Mouse (Mus musculus): ENCODE data around the gene Riox1.
"Not testable (repeated sequence)": the region's sequence is repeated elsewhere in the genome, so short reads cannot be mapped to it uniquely, and the experiment has no call there.

The Riox1 gene

GRCm38 (mm10) chr12:83949776-83950492, 474 bp upstream of the Riox1 start:
- no peak for DNase-seq (ENCODE audit: low read depth, low spot score)

DNA sequence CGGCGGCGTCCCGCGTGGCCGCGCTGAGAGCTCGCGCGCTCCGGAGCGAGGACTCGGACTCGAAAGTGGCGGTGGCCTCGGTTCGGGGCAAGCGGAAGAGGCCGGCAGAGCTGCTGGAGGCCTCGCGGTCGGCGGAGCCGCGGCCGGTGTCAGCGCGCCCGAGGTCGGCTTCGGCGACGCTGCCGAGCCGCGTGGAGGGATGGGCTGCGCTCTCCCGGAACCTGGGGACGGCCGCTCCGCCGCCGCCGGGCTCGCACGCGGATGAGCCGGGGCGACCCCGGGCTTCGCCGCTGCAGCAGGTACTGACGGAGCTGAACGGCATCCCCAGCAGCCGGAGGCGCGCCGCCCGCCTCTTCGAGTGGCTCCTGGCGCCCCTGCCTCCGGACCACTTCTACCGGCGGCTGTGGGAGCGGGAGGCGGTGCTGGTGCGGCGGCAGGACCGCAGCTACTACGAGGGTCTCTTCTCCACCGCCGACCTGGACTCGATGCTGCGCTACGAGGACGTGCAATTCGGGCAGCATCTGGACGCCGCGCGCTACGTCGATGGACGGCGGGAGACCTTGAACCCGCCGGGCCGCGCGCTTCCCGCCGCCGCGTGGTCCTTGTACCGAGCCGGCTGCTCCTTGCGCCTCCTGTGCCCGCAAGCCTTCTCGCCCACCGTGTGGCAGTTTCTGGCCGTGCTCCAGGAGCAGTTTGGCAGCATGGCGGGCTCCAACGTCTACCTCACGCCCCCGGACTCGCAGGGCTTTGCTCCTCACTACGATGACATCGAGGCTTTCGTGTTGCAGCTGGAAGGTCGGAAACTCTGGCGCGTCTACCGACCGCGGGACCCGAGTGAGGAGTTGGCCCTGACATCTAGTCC, 663 bp downstream of the Riox1 start:
- DNase-seq (ENCODE audit: low read depth, low spot score) = peak; percentile 63

DNA sequence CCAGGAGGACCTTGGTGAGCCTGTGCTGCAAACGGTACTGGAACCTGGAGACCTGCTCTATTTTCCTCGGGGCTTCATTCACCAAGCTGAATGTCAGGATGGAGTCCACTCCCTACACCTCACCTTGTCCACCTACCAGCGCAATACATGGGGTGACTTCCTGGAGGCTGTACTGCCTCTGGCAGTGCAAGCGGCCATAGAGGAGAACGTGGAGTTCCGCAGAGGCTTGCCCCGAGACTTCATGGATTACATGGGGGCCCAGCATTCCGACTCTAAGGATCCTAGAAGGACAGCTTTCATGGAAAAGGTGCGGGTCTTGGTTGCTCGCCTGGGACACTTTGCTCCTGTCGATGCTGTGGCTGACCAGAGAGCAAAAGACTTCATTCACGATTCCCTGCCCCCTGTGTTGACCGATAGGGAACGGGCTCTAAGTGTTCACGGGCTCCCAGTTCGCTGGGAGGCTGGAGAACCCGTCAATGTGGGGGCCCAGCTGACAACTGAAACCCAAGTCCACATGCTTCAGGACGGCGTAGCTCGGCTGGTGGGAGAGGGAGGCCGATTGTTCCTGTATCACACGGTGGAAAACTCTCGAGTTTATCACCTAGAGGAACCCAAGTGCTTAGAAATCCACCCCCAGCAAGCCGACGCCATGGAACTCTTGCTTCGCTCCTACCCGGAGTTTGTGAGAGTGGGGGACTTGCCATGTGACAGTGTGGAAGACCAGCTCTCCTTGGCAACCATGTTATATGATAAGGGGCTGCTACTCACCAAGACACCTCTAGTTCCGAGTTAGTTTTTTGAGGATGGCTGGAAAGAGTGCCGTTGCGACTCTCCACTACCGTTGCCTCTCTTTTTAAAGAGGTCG, 1.5 kb downstream of the Riox1 start:
- DNase-seq (ENCODE audit: low read depth, low spot score) = no peak

GRCm38 (mm10) chr12:83958278-83958677, 7.9 kb downstream of the Riox1 start:
- DNase-seq (ENCODE audit: low read depth, low spot score) = no peak

DNA sequence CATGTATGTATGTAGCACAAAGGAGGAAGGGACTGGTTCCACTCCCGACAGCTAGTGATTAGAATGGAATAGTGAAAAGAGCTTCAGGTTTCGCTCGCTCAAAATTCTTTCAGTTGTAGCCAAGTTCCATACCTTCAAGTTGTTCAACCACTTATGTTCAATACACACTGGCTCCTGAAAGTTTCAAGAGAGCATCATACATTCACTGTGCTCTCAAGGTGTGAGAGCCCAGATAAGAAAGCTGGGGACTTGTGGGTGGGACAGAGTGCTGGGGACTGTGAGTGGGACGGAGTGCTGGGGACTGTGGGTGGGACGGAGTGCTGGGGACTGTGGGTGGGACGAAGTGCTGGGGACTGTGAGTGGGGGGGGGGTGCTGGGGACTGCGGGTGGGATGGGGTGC, 14.8 kb downstream of the Riox1 start:
- DNase-seq (ENCODE audit: low read depth, low spot score) = no peak

DNA sequence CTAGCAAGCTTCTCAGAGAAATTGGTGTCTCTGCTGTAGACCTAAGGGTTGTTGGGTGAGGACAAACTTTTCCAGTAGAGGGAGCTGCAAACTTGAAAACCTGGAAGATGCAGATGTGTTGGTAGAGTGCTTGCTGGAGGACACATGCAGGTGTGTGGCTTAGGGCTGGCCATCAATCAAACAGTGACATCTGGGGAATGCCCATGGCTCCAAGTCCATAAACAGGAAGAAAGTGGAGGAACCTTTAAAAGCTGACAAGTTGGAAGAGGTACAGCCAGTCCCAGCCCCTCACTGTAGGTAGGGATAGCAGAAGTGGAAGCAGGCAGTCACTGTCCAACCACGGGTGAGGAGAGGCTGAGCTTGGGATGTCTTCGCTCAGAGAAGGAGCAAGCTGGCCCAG, 21.7 kb downstream of the Riox1 start:
- DNase-seq (ENCODE audit: low read depth, low spot score) = peak; percentile 80

DNA sequence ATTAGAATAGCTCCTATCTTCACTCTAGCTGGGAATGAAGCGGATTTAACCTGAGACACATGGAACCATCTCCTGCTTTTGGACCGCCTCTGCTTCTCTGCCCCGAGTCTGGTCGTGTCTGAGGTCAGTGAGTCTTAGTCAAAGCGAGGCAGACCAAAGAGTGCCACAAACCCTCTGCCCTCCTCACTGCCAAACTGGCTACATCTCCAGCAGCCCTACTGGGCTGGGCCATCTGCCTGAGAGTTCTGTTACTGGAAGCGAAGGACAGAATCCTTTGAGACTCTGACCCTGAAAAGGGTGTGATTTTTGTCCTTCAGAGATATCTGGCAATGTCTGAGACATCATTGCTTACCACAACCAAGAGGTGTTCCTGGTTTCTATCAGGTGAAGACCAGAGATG, 28.5 kb downstream of the Riox1 start:
- DNase-seq (ENCODE audit: low read depth, low spot score) = peak; percentile 89

- no peak for DNase-seq (ENCODE audit: low read depth, low spot score)
These were observed 31.2 kb downstream of the Riox1 start for GRCm38 (mm10) chr12:83981615-83982014.

DNA sequence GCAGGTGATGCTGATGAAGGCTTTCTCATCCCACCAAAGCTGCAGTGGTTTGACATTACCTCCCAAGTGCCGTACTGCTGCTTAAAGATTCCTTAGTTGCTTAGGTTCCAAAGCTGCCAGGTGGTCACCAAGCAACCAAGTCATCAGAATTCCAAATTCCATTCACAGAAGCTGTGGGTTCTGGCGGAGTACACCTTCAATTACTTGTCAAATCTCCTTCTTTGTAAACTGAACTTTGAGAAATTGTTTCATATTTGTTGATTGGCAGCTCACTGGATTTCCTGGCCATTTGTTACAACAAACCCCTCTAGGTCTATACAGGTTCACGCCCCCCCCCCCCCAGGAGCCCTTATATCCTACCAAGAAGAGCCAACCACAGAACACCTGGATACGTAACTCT, 34.3 kb downstream of the Riox1 start, which contains the start of gene Heatr4:
TSS of gene Heatr4 (minus strand) at position 101 of the 400 bp plus-strand sequence.
- no peak for DNase-seq (ENCODE audit: low read depth, low spot score)

DNA sequence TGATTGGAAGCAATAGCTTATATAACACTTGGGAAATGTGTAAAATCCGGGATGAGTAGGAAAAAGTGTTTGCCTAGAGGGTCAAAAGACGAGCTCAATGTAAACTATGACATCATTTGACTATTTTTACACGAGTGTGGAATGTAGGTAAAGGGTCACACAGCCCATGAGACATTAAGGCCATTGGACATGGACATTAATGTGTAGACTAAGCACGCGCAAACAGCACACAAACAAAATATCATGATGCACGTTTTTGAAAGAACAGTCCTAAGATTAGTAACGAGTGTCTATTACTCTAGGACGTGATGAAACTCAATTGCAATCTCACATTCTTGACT, 36.8 kb downstream of the Riox1 start:
- no peak for DNase-seq (ENCODE audit: low read depth, low spot score)

DNA sequence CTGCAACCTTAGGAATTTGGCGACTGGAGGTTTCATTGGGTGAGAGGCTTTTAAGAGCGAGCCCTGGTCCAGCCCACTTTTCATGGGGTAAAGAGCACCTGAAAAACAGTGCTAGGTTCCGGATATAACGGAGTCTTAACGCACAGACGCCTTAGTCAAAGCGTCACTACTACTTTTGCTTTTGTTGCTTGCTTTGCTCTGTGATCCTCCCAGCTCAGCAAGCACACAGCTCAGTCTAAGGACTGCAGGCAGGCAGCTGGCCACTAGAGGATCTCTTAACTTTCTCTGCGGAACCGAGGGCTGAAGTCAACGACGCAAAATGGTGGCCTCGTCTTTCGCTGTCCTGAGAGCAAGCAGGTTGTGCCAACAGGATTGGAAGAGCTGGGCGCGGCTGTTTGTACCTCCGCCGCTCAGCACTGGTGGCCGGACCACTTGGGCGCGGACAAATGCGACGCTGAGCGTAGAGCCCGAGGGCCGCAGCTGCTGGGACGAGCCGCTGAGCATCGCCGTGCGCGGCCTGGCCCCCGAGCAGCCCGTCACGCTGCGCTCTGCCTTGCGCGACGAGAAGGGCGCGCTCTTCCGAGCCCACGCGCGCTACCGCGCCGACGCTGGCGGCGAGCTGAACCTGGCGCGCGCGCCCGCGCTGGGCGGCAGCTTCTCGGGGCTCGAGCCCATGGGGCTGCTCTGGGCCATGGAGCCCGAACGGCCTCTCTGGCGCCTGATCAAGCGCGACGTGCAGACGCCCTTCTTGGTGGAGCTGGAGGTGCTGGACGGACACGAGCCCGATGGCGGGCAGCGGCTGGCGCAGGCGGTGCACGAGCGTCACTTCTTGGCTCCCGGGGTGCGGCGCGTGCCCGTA, 37.4 kb downstream of the Riox1 start, which contains the start of gene Acot2:
TSS of gene Acot2 (plus strand) at position 279 of the 859 bp plus-strand sequence.
- peak; percentile 96 for DNase-seq (ENCODE audit: low read depth, low spot score)

- no peak for DNase-seq (ENCODE audit: low read depth, low spot score)
These were observed 38.1 kb downstream of the Riox1 start for GRCm38 (mm10) chr12:83988483-83988882.

DNA sequence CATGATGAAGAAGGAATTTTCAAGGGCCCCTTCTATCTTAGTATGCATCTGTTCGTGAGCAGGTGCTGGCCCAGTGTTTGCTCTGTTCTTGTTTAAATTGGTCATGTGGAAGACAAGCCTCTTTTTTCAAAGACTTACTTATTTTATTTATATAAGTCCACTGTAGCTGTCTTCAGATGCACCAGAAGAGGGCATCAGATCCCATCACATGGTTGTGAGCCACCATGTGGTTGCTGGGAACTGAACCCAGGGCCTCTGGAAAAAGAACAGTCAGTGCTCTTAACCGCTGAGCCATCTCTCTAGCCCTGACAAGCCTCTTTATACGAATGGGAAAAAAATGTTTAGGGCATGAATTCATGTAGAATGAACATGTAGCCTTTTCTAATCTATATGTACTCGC, 39.0 kb downstream of the Riox1 start:
- no peak for DNase-seq (ENCODE audit: low read depth, low spot score)

DNA sequence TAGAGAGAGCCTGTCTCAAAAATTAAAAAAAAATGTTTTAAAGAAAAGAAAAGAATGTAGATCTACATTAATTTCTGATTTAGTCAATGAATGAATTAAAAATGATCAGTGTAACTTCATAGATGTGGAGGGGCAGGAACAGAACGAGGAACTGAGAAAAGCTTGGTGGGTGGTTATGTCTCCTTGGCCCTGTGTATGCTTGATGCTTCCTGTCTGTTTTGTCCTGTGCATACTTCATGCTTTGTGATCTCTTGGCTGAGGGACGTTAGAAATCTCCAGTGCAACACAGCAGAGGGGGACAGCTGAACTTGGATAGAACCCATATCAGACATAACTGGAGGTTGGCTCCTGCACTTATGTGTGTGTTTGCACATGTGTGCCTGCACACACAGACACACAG, 46.8 kb downstream of the Riox1 start:
- DNase-seq (ENCODE audit: low read depth, low spot score) = no peak

- DNase-seq (ENCODE audit: low read depth, low spot score) = peak; percentile 80
These were observed 48.1 kb downstream of the Riox1 start for GRCm38 (mm10) chr12:83998341-83999107.

GRCm38 (mm10) chr12:83999237-83999636, 48.8 kb downstream of the Riox1 start:
- not testable (repeated sequence) for DNase-seq (ENCODE audit: low read depth, low spot score)

DNA sequence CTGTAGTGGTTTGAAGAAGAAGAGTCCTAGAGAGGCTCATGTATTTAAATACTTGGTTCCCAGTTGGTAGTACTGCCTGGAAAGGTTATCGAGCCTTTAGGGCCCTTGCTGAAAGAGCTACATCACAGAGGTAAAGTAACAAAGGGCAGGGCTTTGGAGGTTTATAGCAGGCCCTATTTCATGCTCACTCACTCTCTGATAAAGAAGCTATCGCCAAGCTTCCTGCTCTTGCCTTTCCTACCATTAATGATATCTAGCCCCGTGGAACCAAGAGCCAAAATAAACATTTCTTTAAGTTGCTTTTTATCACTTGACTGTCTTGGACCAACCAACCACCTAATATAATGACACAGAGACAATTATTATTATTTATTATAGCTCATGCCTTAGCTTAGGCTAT, 50.0 kb downstream of the Riox1 start:
- DNase-seq (ENCODE audit: low read depth, low spot score) = no peak

All from brain, adult 2 months (tissue).